Mouse (Mus musculus) retina, postnatal 1 day (tissue): ENCODE measurements at regions not wholly inside any gene's neighbourhood (a gene's known extent, or its start where the extent isn't known, plus 50 kb on each side); places are given as distances from the start of the nearest gene placed in this dataset.
A peak's percentile ranks its signal among the peaks of the same experiment; 100 is the strongest.

Experiments used
- DNase-seq: peaks from one replicate; pipeline ENCODE4 v3.0.0-alpha.2; 2012

GRCm38 (mm10) chr6:19755647-19756046 lies 889.5 kb downstream of the Ankrd7 start:
- no peak for DNase-seq

GRCm38 (mm10) chr6:19765410-19765809 lies 899.3 kb downstream of the Ankrd7 start:
- DNase-seq: peak; percentile 1
